Mouse (Mus musculus) hindbrain, embryonic 16.5 days (tissue): ENCODE measurements around the gene Traf4. TPM values are rescaled to one million over a fixed set of nuclear protein-coding genes. Genes with fewer than 3 reads are reported as not detected.

Experiments
- microRNA-seq: library from miRNA; unstranded; fragments of <30 nt; microRNA quantifications from one replicate; pipeline ENCODE4, GENCODE M21; 2017
- polyA plus RNA-seq: library from polyadenylated mRNA; unstranded; fragments of >200 nt; fragmentation: Nextera tagmentation; extraction: Ambion mirVana; gene quantifications from 2 replicates; pipeline ENCODE4 v1.2.1, GENCODE M21; 2015

Gene Traf4
- polyA plus RNA-seq, 1 experiment from 2014 or later: 80.1 TPM

Small RNA genes lying within 50 kb of the gene (microRNA-seq; reads per million reads assigned to microRNA genes)
- gene Mir7653: not detected

Other genes starting within 250 kb of the Traf4 start
- 132 and 156 TPM in 2 replicates for gene Sez6, start 234.8 kb downstream of the Traf4 start, polyA plus RNA-seq
- gene Phf12, start 182.8 kb downstream of the Traf4 start, polyA plus RNA-seq: 11.8 and 12.5 TPM in 2 replicates
- gene Dhrs13, start 133.3 kb downstream of the Traf4 start, polyA plus RNA-seq: 49.2 and 54.5 TPM in 2 replicates
- gene Flot2, start 127.7 kb downstream of the Traf4 start, polyA plus RNA-seq: 124 and 126 TPM in 2 replicates
- gene Eral1, start 85.2 kb downstream of the Traf4 start, polyA plus RNA-seq: 34.6 and 35.2 TPM in 2 replicates
- gene Fam222b, start 70.9 kb downstream of the Traf4 start, polyA plus RNA-seq: 21.8 and 33.4 TPM in 2 replicates
- 7.1 and 7.7 TPM in 2 replicates for gene Nek8, start 11.1 kb upstream of the Traf4 start, polyA plus RNA-seq
- 19.7 and 20.1 TPM in 2 replicates for gene Tlcd1, start 11.1 kb upstream of the Traf4 start, polyA plus RNA-seq
- 662 and 677 TPM in 2 replicates for gene Rpl23a, start 18.0 kb upstream of the Traf4 start, polyA plus RNA-seq
- gene Rab34, start 22.8 kb upstream of the Traf4 start, polyA plus RNA-seq: 57.3 and 60.3 TPM in 2 replicates
- 2.3 and 4.0 TPM in 2 replicates for gene Proca1, start 27.8 kb upstream of the Traf4 start, polyA plus RNA-seq
- 99.8 and 110 TPM in 2 replicates for gene Sdf2, start 80.2 kb upstream of the Traf4 start, polyA plus RNA-seq
- 21.5 and 27.3 TPM in 2 replicates for gene Supt6, start 80.4 kb upstream of the Traf4 start, polyA plus RNA-seq
- gene 2610507B11Rik, start 96.2 kb upstream of the Traf4 start, polyA plus RNA-seq: 55.1 and 57.4 TPM in 2 replicates
- 0.16 and 0.40 TPM in 2 replicates for gene BC030499, start 125.3 kb upstream of the Traf4 start, polyA plus RNA-seq
- gene Spag5, start 135.9 kb upstream of the Traf4 start, polyA plus RNA-seq: 10.5 and 11.2 TPM in 2 replicates
- 390 and 562 TPM in 2 replicates for gene Aldoc, start 157.4 kb upstream of the Traf4 start, polyA plus RNA-seq
- 101 and 107 TPM in 2 replicates for gene Pigs, start 162.8 kb upstream of the Traf4 start, polyA plus RNA-seq
- gene Unc119, start 177.9 kb upstream of the Traf4 start, polyA plus RNA-seq: 86.5 and 91.1 TPM in 2 replicates
- not detected in 2 replicates for gene Foxn1, start 221.0 kb upstream of the Traf4 start, polyA plus RNA-seq